Comparison of ENCODE assay signal across 8 mouse cellular contexts in genomic region chr13:67172991-67173722, GRCm38 (mm10). TPM values are rescaled to one million over a fixed set of nuclear protein-coding genes. Genes with fewer than 3 reads are reported as not detected.
DNase-seq lines count a peak whose midpoint lies in the region; ATAC-seq and TF ChIP-seq lines count a peak whose summit lies in the region.
"Not testable (repeated sequence)": the region's sequence is repeated elsewhere in the genome, so short reads cannot be mapped to it uniquely, and the experiment has no call there.

Gene Rsl1, plus strand, starts transcription at chr13:67173182.

- peak within 1 kb of the TSS; percentile 89 for H3K4me3 ChIP-seq in bone marrow, adult 2 months (replicated peaks; ENCODE audit: control insufficient read depth, low read depth, low read length)
- peak within 1 kb of the TSS; percentile 83 for H3K4me3 ChIP-seq in embryonic fibroblast, embryonic 13.5 days (ENCODE audit: insufficient read depth, low read length)
- peak within 1 kb of the TSS; percentile 61 for H3K4me3 ChIP-seq in kidney, embryonic 14.5 days (ENCODE audit: low read length)
- peak within 1 kb of the TSS; percentile 47 for H3K4me3 ChIP-seq in limb, embryonic 14.5 days (replicated peaks; ENCODE audit: low read length)
- peak within 1 kb of the TSS; percentile 69 for H3K4me3 ChIP-seq in midbrain, embryonic 16.5 days (ENCODE audit: low read depth, low read length)
- peak within 1 kb of the TSS; percentile 81 for H3K4me3 ChIP-seq in spleen, adult 2 months (ENCODE audit: extremely low read depth, insufficient read depth, insufficient read length)

- 1% methylated on average over 17 of the region's 17 CpGs for WGBS in bone marrow, adult 2 months
- 2% methylated on average over 17 of the region's 17 CpGs for WGBS in kidney, embryonic 14.5 days
- 2% methylated on average over 16 of the region's 17 CpGs for WGBS in limb, embryonic 14.5 days
- 1% methylated on average over 16 of the region's 17 CpGs for WGBS in midbrain, embryonic 16.5 days
- 0% methylated on average over 17 of the region's 17 CpGs for WGBS in spleen, adult 2 months

- peak within 1 kb of the TSS; percentile 62 for H3K9ac ChIP-seq in kidney, embryonic 14.5 days (ENCODE audit: low read depth, low read length)
- H3K9ac ChIP-seq in limb, embryonic 14.5 days (ENCODE audit: low read depth, low read length, severe bottlenecking) = peak within 1 kb of the TSS; percentile 57
- H3K9ac ChIP-seq in midbrain, embryonic 16.5 days (ENCODE audit: low read depth, low read length) = peak within 1 kb of the TSS; percentile 77

- ATAC-seq in kidney, embryonic 14.5 days (ENCODE audit: low FRiP score, low TSS enrichment) = peak; percentile 98
- ATAC-seq in limb, embryonic 14.5 days (ENCODE audit: low FRiP score, low read depth) = peak; percentile 98
- peak; percentile 98 for ATAC-seq in midbrain, embryonic 16.5 days

- peak; percentile 82 for DNase-seq in 3T3-L1 (ENCODE audit: low read depth, low spot score)
- peak; percentile 85 to 87 for DNase-seq in heart, adult 9 months (ENCODE audit: low spot score in 2 of 2)
- peak; percentile 78 for DNase-seq in limb, embryonic 14.5 days (ENCODE audit: low spot score)
- DNase-seq in spleen, adult 2 months (ENCODE audit: low read depth in 1 of 2, low spot score in 2 of 2) = peak; percentile 57 to 80

- H3K9me3 ChIP-seq in kidney, embryonic 14.5 days (ENCODE audit: control insufficient read depth, low read length); limb, embryonic 14.5 days (ENCODE audit: control insufficient read depth, low read length); midbrain, embryonic 16.5 days (replicated peaks; ENCODE audit: control insufficient read depth, low read length, poor library complexity, severe bottlenecking): not testable (repeated sequence)

- H3K27ac ChIP-seq in bone marrow, adult 2 months (ENCODE audit: control insufficient read depth, insufficient read depth, low read depth, low read length, poor library complexity) = peak within 1 kb of the TSS; percentile 36; the same call in 1 of the 2 replicates
- H3K27ac ChIP-seq in embryonic fibroblast, embryonic 13.5 days (ENCODE audit: insufficient read depth, low read length) = peak within 1 kb of the TSS; percentile 15; the same call in 1 of the 2 replicates
- not testable (repeated sequence) for H3K27ac ChIP-seq in kidney, embryonic 14.5 days (ENCODE audit: low read depth, low read length)
- 0 out of 2 replicates have a peak within 1 kb of the TSS, but pooled peaks have one; percentile 40 for H3K27ac ChIP-seq in limb, embryonic 14.5 days (replicated peaks; ENCODE audit: low read depth, low read length)
- 0 out of 2 replicates have a peak within 1 kb of the TSS, but pooled peaks have one; percentile 54 for H3K27ac ChIP-seq in midbrain, embryonic 16.5 days (ENCODE audit: low read length)
- peak within 1 kb of the TSS; percentile 77 for H3K27ac ChIP-seq in spleen, adult 2 months (ENCODE audit: insufficient read depth, low read length)

- TF ChIP-seq POLR2A in bone marrow, adult 2 months (IDR thresholded peaks at IDR 0.05; ENCODE audit: borderline replicate concordance, control insufficient read depth, low read depth, low read length); limb, embryonic 14.5 days (IDR thresholded peaks at IDR 0.05; ENCODE audit: borderline replicate concordance, extremely low read depth, insufficient read depth, insufficient read length); spleen, adult 2 months (IDR thresholded peaks at IDR 0.05; ENCODE audit: low read depth, low read length): not testable (repeated sequence)
- TF ChIP-seq POLR2A in embryonic fibroblast, embryonic 13.5 days (IDR thresholded peaks at IDR 0.05; ENCODE audit: low read depth, low read length) = peak; percentile 61

- H3K27me3 ChIP-seq in kidney, embryonic 14.5 days (ENCODE audit: control insufficient read depth, insufficient read depth, low read length); limb, embryonic 14.5 days (ENCODE audit: control insufficient read depth, insufficient read depth, low read length); midbrain, embryonic 16.5 days (ENCODE audit: control insufficient read depth, insufficient read depth, low read depth, low read length); spleen, adult 2 months (ENCODE audit: control insufficient read depth, insufficient read depth, low read length): not testable (repeated sequence)

- TF ChIP-seq CTCF in bone marrow, adult 2 months (IDR thresholded peaks at IDR 0.05; ENCODE audit: control insufficient read depth, insufficient read depth, low read length); embryonic fibroblast, embryonic 13.5 days (IDR thresholded peaks at IDR 0.05; ENCODE audit: borderline replicate concordance, insufficient read depth, low read length); spleen, adult 2 months (IDR thresholded peaks at IDR 0.05; ENCODE audit: extremely low read depth, insufficient read depth, insufficient read length, insufficient replicate concordance): not testable (repeated sequence)

- H3K36me3 ChIP-seq in kidney, embryonic 14.5 days (ENCODE audit: control insufficient read depth, insufficient read depth, low read length); limb, embryonic 14.5 days (ENCODE audit: control insufficient read depth, insufficient read depth, low read length); midbrain, embryonic 16.5 days (ENCODE audit: control insufficient read depth, insufficient read depth, low read length); spleen, adult 2 months (ENCODE audit: control insufficient read depth, insufficient read depth, low read length): not testable (repeated sequence)

- peak within 1 kb of the TSS; percentile 54 for H3K4me2 ChIP-seq in kidney, embryonic 14.5 days (replicated peaks; ENCODE audit: low read depth, low read length)
- H3K4me2 ChIP-seq in limb, embryonic 14.5 days (replicated peaks; ENCODE audit: low read depth, low read length, severe bottlenecking) = peak within 1 kb of the TSS; percentile 58
- H3K4me2 ChIP-seq in midbrain, embryonic 16.5 days (ENCODE audit: low read length) = peak within 1 kb of the TSS; percentile 69

- not testable (repeated sequence) for H3K4me1 ChIP-seq in bone marrow, adult 2 months (ENCODE audit: control insufficient read depth, insufficient read depth, low read length); embryonic fibroblast, embryonic 13.5 days (ENCODE audit: control insufficient read depth, insufficient read depth, low read length); kidney, embryonic 14.5 days (ENCODE audit: control insufficient read depth, insufficient read depth, low read length); limb, embryonic 14.5 days (ENCODE audit: control insufficient read depth, insufficient read depth, low read length); midbrain, embryonic 16.5 days (ENCODE audit: control insufficient read depth, insufficient read depth, low read length); spleen, adult 2 months (ENCODE audit: control insufficient read depth, insufficient read depth, insufficient read length)

RNA-seq across cellular contexts. Expression of gene Rsl1, which starts in this region (rescaled TPM):
- polyA plus RNA-seq in bone marrow, adult 2 months (2011; ENCODE audit: insufficient read depth, insufficient read length, low replicate concordance, missing spikeins) = 3.2 TPM in 1 of 2 replicates, not detected in the other
- 6.5 and 7.3 TPM in 2 replicates for polyA plus RNA-seq in embryonic fibroblast, embryonic 13.5 days (2011; ENCODE audit: insufficient read length, low read depth, missing spikeins)
- polyA plus RNA-seq in kidney, embryonic 14.5 days (2014; fragmentation: Nextera tagmentation; extraction: Ambion mirVana) = 4.7 and 5.6 TPM in 2 replicates
- polyA plus RNA-seq in limb, embryonic 14.5 days (2012; rRNA removed) = 4.2 and 6.3 TPM in 2 replicates
- polyA plus RNA-seq in limb, embryonic 14.5 days (2014; fragmentation: Nextera tagmentation; extraction: Ambion mirVana) = 5.6 and 6.4 TPM in 2 replicates
- 7.7 and 8.2 TPM in 2 replicates for polyA plus RNA-seq in midbrain, embryonic 16.5 days (2015; fragmentation: Nextera tagmentation; extraction: Ambion mirVana)
- 1.0 and 1.8 TPM in 2 replicates for polyA plus RNA-seq in spleen, adult 2 months (2012; rRNA removed)
